Mouse (Mus musculus): ENCODE measurements around the gene Adamtsl1.
A peak's percentile ranks its signal among the peaks of the same experiment; 100 is the strongest.

Adamtsl1 gene

DNA sequence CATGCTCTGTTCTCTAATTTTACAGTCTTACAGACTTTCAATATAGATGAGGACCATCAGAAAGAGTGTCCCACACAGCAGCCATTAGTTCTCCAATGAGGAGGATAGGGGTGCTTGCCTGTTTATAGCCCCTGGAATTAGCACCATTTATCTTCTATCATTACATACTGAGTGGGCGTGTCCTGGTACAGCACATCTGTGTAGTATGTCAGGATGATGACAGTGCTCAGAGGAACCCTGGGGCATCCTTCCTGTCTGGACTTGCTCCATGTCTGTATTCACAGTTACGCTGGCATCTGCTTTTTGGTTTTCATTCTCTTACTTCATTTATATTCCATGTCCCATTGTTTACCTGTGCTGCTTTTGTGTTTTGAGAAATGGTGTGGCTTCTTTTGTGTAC lies 304.5 kb downstream of the Adamtsl1 start:
- no peak for DNase-seq

DNA sequence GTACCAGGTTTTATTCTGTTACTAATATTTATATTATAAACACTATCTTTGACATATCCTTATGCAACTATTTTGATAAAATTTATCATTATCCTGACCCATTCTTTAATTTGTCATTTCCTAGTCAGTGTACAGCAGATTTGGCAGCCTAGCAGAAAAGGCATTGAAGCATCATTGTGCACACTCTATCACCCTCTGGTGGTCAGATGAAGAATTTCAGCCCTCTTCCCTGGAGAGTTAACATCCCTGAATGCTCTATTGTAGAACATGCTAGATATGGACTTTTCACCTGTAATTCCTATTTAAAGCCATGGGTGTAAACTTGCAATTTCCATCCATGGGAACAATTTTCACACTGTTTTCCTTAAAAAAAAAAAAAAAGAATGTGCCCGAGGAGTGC lies 305.2 kb downstream of the Adamtsl1 start:
- DNase-seq: peak in 1 of 2 experiments; percentile 43

DNA sequence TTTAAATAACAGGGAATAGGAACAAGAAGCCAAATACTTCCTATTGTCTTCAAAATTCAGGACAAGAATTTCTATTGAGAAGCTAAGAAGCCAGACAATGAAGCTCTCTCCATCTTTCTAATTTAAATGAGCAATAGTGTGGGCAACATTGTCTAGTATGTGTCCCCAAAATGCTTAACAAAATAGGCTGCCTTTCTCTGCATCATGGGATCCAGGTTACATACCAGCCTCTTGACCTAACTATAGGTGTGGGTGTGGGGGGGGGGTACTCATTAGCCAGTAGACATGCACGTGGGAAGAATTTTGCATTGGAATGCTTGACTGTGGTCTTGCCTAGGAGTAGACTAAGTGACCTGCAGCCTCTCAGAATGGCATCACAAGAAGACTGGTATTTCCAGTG lies 305.9 kb downstream of the Adamtsl1 start:
- DNase-seq: no peak

DNA sequence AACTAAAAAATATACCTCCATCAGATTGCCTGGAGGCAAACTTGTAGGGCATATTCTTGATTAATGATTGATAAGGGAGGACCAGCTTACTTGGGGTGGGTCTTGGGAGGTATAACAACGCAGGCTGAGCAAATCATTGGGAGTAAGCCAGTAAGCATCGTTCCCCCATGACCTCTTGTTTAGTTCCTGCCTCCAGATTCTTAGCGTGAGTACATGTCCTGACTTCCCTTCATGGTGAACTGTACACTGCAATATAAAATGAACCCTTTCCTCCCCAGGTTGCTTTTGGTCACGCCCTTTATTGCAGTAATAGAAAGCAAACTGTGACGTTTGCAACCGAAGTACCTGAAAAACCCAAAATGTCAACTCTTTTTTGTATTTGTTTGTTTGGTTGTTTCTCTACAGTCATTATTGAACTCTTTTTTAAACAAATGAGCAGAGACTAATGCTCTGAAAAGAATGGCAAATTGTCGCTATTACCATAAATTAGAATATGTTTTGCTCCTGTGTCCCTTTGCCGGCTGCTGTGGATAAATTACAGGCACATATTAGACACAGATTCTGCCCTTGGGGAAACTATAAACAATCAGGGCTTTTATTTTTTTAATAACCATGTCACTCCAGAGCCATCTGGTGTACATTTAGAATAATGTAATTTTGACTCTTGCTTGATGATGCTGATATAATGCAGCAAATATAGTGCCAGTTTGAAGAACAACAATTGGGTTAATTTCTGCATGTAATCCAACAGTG lies 310.2 kb downstream of the Adamtsl1 start:
- DNase-seq: no peak

- DNase-seq: no peak
Measured at GRCm38 (mm10) chr4:85824705-85825085, 310.7 kb downstream of the Adamtsl1 start.

- no peak for DNase-seq
Measured at GRCm38 (mm10) chr4:85837058-85837457, 323.1 kb downstream of the Adamtsl1 start.

DNA sequence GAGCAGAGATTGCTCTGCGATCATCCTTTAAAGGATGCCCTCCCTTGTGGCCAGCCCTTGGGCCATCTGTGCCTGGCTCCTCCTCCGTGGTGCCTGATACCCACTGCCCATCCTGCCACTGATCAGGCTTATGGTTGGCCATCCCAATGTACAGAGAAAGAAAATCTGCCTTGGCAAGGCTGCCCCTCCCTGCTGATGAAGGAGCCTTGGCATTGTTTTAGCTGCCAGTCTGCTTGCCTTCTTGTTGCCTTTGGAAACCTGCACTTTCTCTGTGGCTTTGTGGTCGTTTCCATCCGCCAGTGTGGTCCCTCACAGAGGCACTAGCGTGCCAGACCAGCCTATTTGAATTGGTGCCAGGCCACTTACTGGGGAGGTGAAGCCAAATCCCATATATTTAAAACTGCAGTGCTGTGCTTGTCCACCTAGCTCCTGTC lies 323.6 kb downstream of the Adamtsl1 start:
- peak in 1 of 2 experiments; percentile 22 for DNase-seq

DNA sequence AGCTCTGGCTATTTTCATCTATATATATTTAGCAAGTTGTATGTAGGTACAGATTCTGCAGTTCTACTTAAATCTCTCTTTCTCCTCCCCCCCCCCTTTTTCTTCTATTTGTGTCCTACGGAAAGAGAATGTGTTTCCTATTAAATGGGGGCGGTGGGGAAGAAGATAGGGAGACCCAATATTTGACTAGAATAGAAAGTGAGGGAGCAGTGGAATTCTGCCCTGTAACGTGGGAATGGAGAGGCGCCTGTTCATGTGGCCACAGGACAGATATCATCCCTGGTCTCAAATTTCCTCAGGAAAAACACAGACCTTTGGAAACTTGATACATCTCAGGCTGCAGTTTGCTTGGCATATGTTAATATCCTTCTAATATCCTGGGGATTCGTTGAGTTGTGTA lies 324.1 kb downstream of the Adamtsl1 start:
- no peak for DNase-seq

DNA sequence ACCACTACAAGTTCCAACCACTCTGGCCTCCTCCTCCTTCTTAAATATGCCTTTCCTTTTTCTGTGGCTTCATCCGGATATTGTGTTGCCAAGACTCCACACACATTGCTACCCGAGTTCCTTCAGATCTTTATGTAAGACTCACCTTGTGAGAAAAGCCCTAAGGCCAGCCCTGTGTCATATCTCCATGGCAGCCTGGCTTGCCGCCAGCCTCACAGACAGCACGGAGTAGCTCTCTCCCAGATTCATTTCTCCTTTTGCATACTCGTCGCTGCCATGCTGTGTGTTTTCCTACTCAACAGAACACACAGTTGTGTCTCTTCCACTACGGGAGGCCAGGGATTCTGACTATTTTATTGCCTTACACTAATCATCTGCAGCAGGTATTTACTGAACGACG lies 328.1 kb downstream of the Adamtsl1 start:
- DNase-seq: no peak

- no peak for DNase-seq
Measured at GRCm38 (mm10) chr4:85844381-85844780, 330.4 kb downstream of the Adamtsl1 start.

- no peak for DNase-seq
Measured at GRCm38 (mm10) chr4:85845931-85846330, 332.0 kb downstream of the Adamtsl1 start.

GRCm38 (mm10) chr4:85853401-85853800 lies 339.4 kb downstream of the Adamtsl1 start:
- DNase-seq: no peak

GRCm38 (mm10) chr4:85854507-85854906 lies 340.5 kb downstream of the Adamtsl1 start:
- no peak for DNase-seq

- DNase-seq: no peak
Measured at GRCm38 (mm10) chr4:85879376-85879775, 365.4 kb downstream of the Adamtsl1 start.

DNA sequence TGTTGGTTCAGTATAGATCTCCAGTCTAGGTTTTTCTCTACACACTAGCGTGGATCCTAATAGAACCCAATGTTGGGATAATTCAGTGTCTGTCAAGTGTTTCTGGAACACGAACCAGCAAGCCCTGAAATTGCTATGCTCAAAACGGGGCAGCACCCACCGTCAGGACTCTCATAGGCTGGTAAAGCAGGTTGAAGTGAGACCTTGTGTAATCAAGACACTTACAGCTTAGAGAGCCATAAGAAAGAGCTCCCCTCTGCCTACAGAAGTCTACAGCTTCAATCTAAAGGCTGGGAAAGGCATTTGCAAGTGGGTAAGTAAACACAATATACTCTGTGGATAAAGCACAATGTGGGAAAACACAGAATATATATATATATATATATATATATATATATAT lies 367.3 kb downstream of the Adamtsl1 start:
- DNase-seq: no peak

DNA sequence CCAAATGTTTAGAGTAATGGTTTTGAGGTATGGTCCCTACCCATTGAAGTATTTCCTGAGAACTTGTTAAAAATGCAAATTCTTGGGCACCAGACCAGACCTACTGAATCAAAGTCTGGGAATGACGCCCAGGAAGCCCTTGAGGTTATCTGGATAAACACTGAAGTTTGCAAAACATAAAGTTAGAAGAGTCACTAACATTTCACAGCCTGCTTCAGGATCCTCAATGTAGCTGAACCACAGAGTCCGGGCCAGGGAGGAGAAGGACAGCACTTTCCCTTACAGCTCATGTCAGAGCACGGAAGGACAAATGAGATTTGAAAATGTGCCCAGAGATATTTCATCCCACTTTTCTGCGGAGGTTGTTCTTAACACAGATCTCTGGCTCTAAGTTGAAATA lies 370.1 kb downstream of the Adamtsl1 start:
- peak; percentile 35 to 41 for DNase-seq

GRCm38 (mm10) chr4:85889877-85890598 lies 376.1 kb downstream of the Adamtsl1 start:
- no peak for DNase-seq

GRCm38 (mm10) chr4:85901316-85901715 lies 387.3 kb downstream of the Adamtsl1 start:
- peak; percentile 21 to 32 for DNase-seq

DNA sequence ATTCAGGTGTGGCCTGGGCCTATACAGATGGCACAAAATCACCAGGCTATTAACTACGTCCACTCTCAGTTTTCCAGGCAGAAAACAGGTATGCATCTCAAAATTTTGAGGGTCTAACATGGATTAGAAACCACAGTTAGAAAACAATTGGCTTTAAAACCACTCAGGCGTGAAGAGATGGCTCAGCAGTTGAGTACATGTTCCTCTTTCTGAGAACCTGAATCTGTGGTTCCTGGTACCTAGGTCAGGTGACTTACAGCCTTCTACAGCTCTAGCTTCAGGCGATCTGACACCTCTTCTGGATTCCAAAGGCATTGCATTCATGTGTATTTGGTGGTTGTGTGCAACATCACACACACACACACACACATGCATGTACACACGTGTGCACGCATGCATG lies 390.2 kb downstream of the Adamtsl1 start:
- no peak for DNase-seq

GRCm38 (mm10) chr4:85916034-85916433 lies 402.1 kb downstream of the Adamtsl1 start:
- peak; percentile 7 to 26 for DNase-seq

GRCm38 (mm10) chr4:85918366-85918765 lies 404.4 kb downstream of the Adamtsl1 start:
- no peak for DNase-seq

GRCm38 (mm10) chr4:85920474-85920873 lies 406.5 kb downstream of the Adamtsl1 start:
- no peak for DNase-seq

GRCm38 (mm10) chr4:85922741-85923140 lies 408.8 kb downstream of the Adamtsl1 start:
- DNase-seq: no peak

DNA sequence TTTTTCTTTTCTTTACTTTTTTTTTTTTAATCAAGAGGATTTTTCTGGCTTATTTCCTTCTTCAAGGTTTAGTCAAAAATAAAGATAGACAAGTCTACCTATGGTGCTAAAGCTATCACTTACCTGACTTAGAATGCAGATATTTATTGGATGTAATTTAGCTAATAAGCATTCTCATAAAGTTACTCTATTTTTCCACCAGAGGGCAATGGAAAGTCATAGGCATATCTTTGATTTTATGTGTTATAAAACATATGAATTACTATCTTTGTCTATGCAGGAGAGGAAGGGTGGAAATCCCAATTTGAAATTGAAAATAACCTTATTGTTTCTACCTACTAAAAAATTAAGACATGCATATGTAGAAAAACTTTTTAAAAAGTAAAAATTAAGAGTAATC lies 418.2 kb downstream of the Adamtsl1 start:
- DNase-seq: no peak

Measured in lung, postnatal 4 days (tissue).